Mouse (Mus musculus) hindbrain, embryonic 11.5 days (tissue): ENCODE data around the gene Mycbp. TPM values are rescaled to one million over a fixed set of nuclear protein-coding genes. Genes with fewer than 3 reads are reported as not detected.

Experiments used
- ATAC-seq: fragments of 200-750 bp; cut with Nextera tagmentation; 2 replicates; pipeline ENCODE4 v1.8.0; 2017; ENCODE audit warnings: mild to moderate bottlenecking, moderate TSS enrichment, moderate library complexity; ENCODE audit not compliant: low FRiP score
- DNase-seq: peaks from one replicate; pipeline ENCODE4 v3.0.0-alpha.2; 2015; ENCODE audit warnings: low spot score
- H3K27ac ChIP-seq: fragments of 300-500 bp; sonication (generic); 2 replicates; pipeline ENCODE4 v1.5.1; 2014; ENCODE audit warnings: mild to moderate bottlenecking, low read depth, low read length
- H3K27me3 ChIP-seq: fragments of 300-500 bp; sonication (generic); 2 replicates; pipeline ENCODE4 v1.6.1; 2014; ENCODE audit warnings: mild to moderate bottlenecking, low read length, moderate library complexity, mixed read lengths; ENCODE audit not compliant: control insufficient read depth, insufficient read depth
- H3K36me3 ChIP-seq: fragments of 300-500 bp; sonication (generic); 2 replicates; pipeline ENCODE4 v1.6.1; 2014; ENCODE audit warnings: mild to moderate bottlenecking, low read length, moderate library complexity, mixed read lengths; ENCODE audit not compliant: control insufficient read depth, insufficient read depth
- H3K4me1 ChIP-seq: fragments of 300-500 bp; sonication (generic); replicated peaks from 2 replicates; pipeline ENCODE4 v1.6.1; 2014; ENCODE audit warnings: low read length, mixed read lengths; ENCODE audit not compliant: control insufficient read depth, insufficient read depth
- H3K4me2 ChIP-seq: fragments of 300-500 bp; sonication (generic); replicated peaks from 2 replicates; pipeline ENCODE4 v1.6.1; 2014; ENCODE audit warnings: mild to moderate bottlenecking, low read depth, low read length
- H3K4me3 ChIP-seq: fragments of 300-500 bp; sonication (generic); 2 replicates; pipeline ENCODE4 v1.5.1; 2014; ENCODE audit warnings: low read depth, low read length
- H3K9ac ChIP-seq: fragments of 300-500 bp; sonication (generic); 2 replicates; pipeline ENCODE4 v1.6.1; 2014; ENCODE audit warnings: low read depth, low read length
- H3K9me3 ChIP-seq: fragments of 300-500 bp; sonication (generic); 2 replicates; pipeline ENCODE4 v1.6.1; 2016; ENCODE audit warnings: low read length; ENCODE audit not compliant: control insufficient read depth
- WGBS: fragments of 180-500 bp; shearing (Covaris S2); extraction: QIAGEN DNeasy Blood & Tissue Kit; methylation state at CpG from one replicate; pipeline ENCODE4 v1.1.7; 2014; 5-methylcytosine and 5-hydroxymethylcytosine counted together
- polyA plus RNA-seq: library from polyadenylated mRNA; unstranded; fragments of >200 nt; fragmentation: Nextera tagmentation; extraction: Ambion mirVana; gene quantifications from 2 replicates; pipeline ENCODE4 v1.2.1, GENCODE M21; 2014

Mycbp gene
- polyA plus RNA-seq, 1 experiment from 2014 or later = 51.2 TPM

- Histone ChIP-seq H3K4me3 (no peak overlapping the region), H3K27ac (no peak overlapping the region), H3K9me3 (no peaks in the 10 kb centered on the region), H3K4me1 (no peaks in the 10 kb centered on the region), H3K27me3 (no peaks in the 10 kb centered on the region), H3K36me3 (no peaks in the 10 kb centered on the region), H3K9ac (no peak overlapping the region), H3K4me2 (no peak overlapping the region)
- ATAC-seq (no peak), DNase-seq (no peak)
- WGBS = 71% methylated on average over 10 of the region's 10 CpGs
Measured at GRCm38 (mm10) chr4:123949649-123950048, 45.0 kb downstream of the Mycbp start.

DNA sequence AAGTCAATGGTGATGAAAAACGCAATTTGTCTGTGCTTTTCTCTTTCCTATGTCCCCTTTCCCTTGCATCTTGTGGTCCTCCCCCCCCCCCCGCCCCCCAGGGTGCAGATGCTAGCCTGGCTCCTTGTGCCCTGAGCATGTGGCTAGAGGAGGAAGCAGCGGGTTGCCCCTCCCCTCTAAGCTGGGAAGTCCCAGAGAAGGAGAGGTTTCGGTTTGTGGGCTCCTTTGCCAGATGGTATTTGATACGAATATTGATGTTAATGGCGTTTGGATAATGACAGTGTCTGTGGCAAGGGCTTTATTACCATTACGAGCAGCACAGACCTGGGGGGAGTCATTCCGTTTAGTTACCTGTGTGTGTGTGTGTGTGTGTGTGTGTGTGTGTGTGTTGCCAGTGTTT lies 47.4 kb downstream of the Mycbp start:
- no peaks in the 10 kb centered on the region for H3K36me3 ChIP-seq
- 45% methylated on average over 7 of the region's 8 CpGs for WGBS
- no peak for ATAC-seq
- no peak for DNase-seq
- no peaks in the 10 kb centered on the region for H3K27me3 ChIP-seq
- 0 out of 2 replicates have a peak, but pooled peaks cover 2% of the 10 kb centered on the region for H3K4me1 ChIP-seq
- H3K4me3 ChIP-seq = no peak overlapping the region
- H3K4me2 ChIP-seq = no peak overlapping the region
- no peak overlapping the region for H3K27ac ChIP-seq
- H3K9me3 ChIP-seq = no peaks in the 10 kb centered on the region
- H3K9ac ChIP-seq = no peak overlapping the region

- H3K4me3 ChIP-seq = no peak overlapping the region
- peak; percentile 81 for ATAC-seq
- H3K9ac ChIP-seq = no peak overlapping the region
Measured at GRCm38 (mm10) chr4:123956703-123957491, 52.3 kb downstream of the Mycbp start.

GRCm38 (mm10) chr4:123957492-123957808 lies 52.8 kb downstream of the Mycbp start:
- Histone ChIP-seq H3K4me3 (no peak overlapping the region), H3K36me3 (no peaks in the 10 kb centered on the region), H3K9me3 (no peaks in the 10 kb centered on the region), H3K27ac (no peak overlapping the region), H3K4me2 (no peak overlapping the region), H3K4me1 (0 out of 2 replicates have a peak, but pooled peaks cover 2% of the 10 kb centered on the region), H3K9ac (no peak overlapping the region), H3K27me3 (no peaks in the 10 kb centered on the region)
- ATAC-seq = peak; percentile 25
- DNase-seq = no peak
- WGBS = 58% methylated on average over 4 of the region's 4 CpGs

More at GRCm38 (mm10) chr4:123956703-123957491, 52.3 kb downstream of the Mycbp start:
- no peaks in the 10 kb centered on the region for H3K27me3 ChIP-seq
- peak overlapping the region; percentile 28 for H3K4me2 ChIP-seq
- H3K27ac ChIP-seq = no peak overlapping the region
- no peaks in the 10 kb centered on the region for H3K36me3 ChIP-seq
- DNase-seq = peak; percentile 93
- H3K4me1 ChIP-seq = 0 out of 2 replicates have a peak, but pooled peaks cover 2% of the 10 kb centered on the region
- no peaks in the 10 kb centered on the region for H3K9me3 ChIP-seq
- 9% methylated on average over 31 of the region's 31 CpGs for WGBS

DNA sequence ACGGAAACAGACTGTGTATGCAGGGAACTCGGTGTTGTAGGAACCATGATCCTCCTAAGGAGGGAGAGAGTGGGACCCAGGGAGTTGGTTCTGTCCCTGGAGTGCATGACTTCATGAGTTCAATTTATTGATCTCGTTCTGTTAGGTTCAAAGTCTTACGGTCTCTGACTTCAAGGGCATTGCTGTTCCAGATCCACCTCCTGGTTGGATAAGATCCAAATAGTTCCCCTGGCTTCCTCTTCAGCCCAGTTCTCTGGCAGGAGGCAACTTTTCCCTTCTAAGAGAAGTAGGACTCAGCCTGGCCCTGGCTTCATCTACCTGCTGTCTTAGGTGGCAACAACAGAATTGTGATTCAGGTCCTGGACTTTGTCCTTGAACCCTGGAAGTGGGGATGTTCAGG lies 53.3 kb downstream of the Mycbp start:
- Histone ChIP-seq H3K4me1 (0 out of 2 replicates have a peak, but pooled peaks cover 2% of the 10 kb centered on the region), H3K27ac (no peak overlapping the region), H3K4me2 (no peak overlapping the region), H3K36me3 (no peaks in the 10 kb centered on the region), H3K4me3 (no peak overlapping the region), H3K9ac (no peak overlapping the region), H3K27me3 (no peaks in the 10 kb centered on the region), H3K9me3 (no peaks in the 10 kb centered on the region)
- WGBS = 67% methylated on average over 4 of the region's 4 CpGs
- no peak; the same call in 1 of the 2 replicates for ATAC-seq
- no peak for DNase-seq

DNA sequence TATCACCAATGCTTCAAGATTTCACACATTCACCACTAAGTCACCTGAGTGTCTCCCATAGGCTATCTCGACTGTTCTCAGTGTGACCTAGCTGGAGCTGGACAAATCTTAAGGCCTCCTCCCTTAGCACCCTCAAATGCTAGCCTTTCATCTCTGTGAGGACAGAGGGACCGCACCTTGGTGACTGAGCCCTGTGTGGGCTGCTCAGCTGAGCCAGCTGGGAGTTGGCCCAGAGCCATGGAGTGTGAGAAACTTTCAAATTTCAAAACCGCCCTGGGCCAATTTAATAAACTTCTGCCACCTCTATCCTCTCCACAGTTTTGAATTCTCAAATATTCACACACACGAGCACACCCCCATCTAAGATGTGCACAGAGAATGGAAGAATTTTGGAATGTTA lies 56.3 kb downstream of the Mycbp start:
- 74% methylated on average over 4 of the region's 4 CpGs for WGBS
- no peak for DNase-seq
- no peak overlapping the region for H3K27ac ChIP-seq

More for the DNA sequence above, 56.3 kb downstream of the Mycbp start:
- 0 out of 2 replicates have a peak, but pooled peaks cover 2% of the 10 kb centered on the region for H3K4me1 ChIP-seq
- no peaks in the 10 kb centered on the region for H3K36me3 ChIP-seq
- H3K4me2 ChIP-seq = no peak overlapping the region
- H3K9ac ChIP-seq = no peak overlapping the region
- H3K27me3 ChIP-seq = no peaks in the 10 kb centered on the region
- no peak overlapping the region for H3K4me3 ChIP-seq
- no peak for ATAC-seq
- no peaks in the 10 kb centered on the region for H3K9me3 ChIP-seq

Other genes with a start within 250 kb of the Mycbp start
- gene Macf1, start 220.5 kb upstream of the Mycbp start, polyA plus RNA-seq = 74.7 and 114 TPM in 2 replicates
- gene Ndufs5, start 186.6 kb upstream of the Mycbp start, polyA plus RNA-seq = 340 and 344 TPM in 2 replicates
- gene Akirin1, start 154.5 kb upstream of the Mycbp start, polyA plus RNA-seq = 104 and 107 TPM in 2 replicates
- gene Rhbdl2, start 117.0 kb upstream of the Mycbp start, polyA plus RNA-seq = 0.46 and 0.86 TPM in 2 replicates
- 0.12 TPM in 1 of 2 replicates, not detected in the other for gene 4933427I04Rik, start 45.2 kb upstream of the Mycbp start, polyA plus RNA-seq
- gene Rragc, start 12.6 kb downstream of the Mycbp start, polyA plus RNA-seq = 55.0 and 55.2 TPM in 2 replicates
- not detected in 2 replicates for gene 4930535I16Rik, start 13.2 kb downstream of the Mycbp start, polyA plus RNA-seq